Mouse (Mus musculus): ENCODE measurements around the gene Gm29094.
"Not testable (repeated sequence)": the region's sequence is repeated elsewhere in the genome, so short reads cannot be mapped to it uniquely, and the experiment has no call there.

Gene Gm29094

GRCm38 (mm10) chr9:89240516-89241019 lies 41.4 kb downstream of the Gm29094 start:
- DNase-seq (ENCODE audit: low spot score in 2 of 2) = not testable (repeated sequence)

- DNase-seq (ENCODE audit: low spot score in 2 of 2) = no peak
These were observed 54.2 kb downstream of the Gm29094 start for GRCm38 (mm10) chr9:89253400-89253799.

GRCm38 (mm10) chr9:89256556-89257335 lies 57.6 kb downstream of the Gm29094 start:
- no peak for DNase-seq (ENCODE audit: low spot score in 2 of 2)

GRCm38 (mm10) chr9:89263968-89264367 lies 64.8 kb downstream of the Gm29094 start:
- no peak for DNase-seq (ENCODE audit: low spot score in 2 of 2)

- DNase-seq (ENCODE audit: low spot score in 2 of 2) = no peak
These were observed 65.4 kb downstream of the Gm29094 start for GRCm38 (mm10) chr9:89264571-89264970.
